18 mouse cellular contexts compared by ENCODE assay signal in the genomic region with DNA sequence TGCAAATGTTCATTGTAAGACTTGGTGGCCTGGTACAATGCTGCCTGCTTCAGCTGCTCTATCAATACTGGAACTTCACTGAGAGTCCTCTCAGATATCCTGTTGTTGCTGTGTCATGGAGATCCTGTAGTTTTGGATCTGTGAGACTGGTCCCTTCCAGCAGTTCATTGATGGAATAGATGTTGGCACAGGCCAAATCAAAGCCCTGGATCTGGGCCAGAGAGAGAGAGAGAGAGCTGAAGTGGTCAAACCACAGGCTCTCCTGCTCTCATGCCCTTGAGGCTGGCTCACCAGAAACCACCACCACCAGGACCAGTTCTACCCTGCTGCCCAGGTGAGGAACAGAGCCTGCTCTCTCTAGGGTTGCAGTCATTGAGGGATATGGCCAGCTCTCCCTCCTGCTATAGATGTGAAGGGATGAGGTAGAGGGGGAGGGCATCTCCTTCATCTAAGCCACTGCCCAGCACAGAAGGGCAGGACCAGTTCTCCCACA. TPM values are rescaled to one million over a fixed set of nuclear protein-coding genes. Genes with fewer than 3 reads are reported as not detected.
DNase-seq lines count a peak whose midpoint lies in the region; ATAC-seq and TF ChIP-seq lines count a peak whose summit lies in the region.
"Had no signal": no experiment of that assay in that cellular context is flagged by ENCODE, and none has a peak within 500 bp of the region (broad histone marks: within the 10 kb centered on the region; RNA-seq: fewer than 3 reads in every experiment).

No protein-coding gene starts in this region.

- no peak overlapping the region for H3K4me3 ChIP-seq in hindbrain, postnatal 0 days (ENCODE audit: low read length)
- H3K4me3 ChIP-seq in hindbrain, embryonic 11.5 days (ENCODE audit: low read depth, low read length): no peak overlapping the region
- H3K4me3 ChIP-seq in lung, embryonic 16.5 days (ENCODE audit: low read length): no peak overlapping the region
- H3K4me3 ChIP-seq: forebrain, embryonic 12.5 days; left cerebral cortex, adult 2 months; limb, embryonic 13.5 days had no signal

- ATAC-seq in hindbrain, postnatal 0 days: 0 out of 2 replicates have a peak, but pooled peaks have one; percentile 56
- no peak for ATAC-seq in hindbrain, embryonic 11.5 days (ENCODE audit: low FRiP score)
- 0 out of 2 replicates have a peak, but pooled peaks have one; percentile 37 for ATAC-seq in lung, embryonic 16.5 days (ENCODE audit: low read depth)

- H3K9me3 ChIP-seq in hindbrain, postnatal 0 days (ENCODE audit: low read length): no peaks in the 10 kb centered on the region
- no peaks in the 10 kb centered on the region for H3K9me3 ChIP-seq in hindbrain, embryonic 11.5 days (ENCODE audit: control insufficient read depth, low read length)
- H3K9me3 ChIP-seq in lung, embryonic 16.5 days (ENCODE audit: control insufficient read depth, low read length): no peaks in the 10 kb centered on the region
- H3K9me3 ChIP-seq: forebrain, embryonic 12.5 days; limb, embryonic 13.5 days had no signal

- no peak for TF ChIP-seq CTCF in hindbrain, postnatal 0 days (IDR thresholded peaks at IDR 0.05; ENCODE audit: low read depth)
- no peak for TF ChIP-seq CTCF in brain, embryonic 14.5 days (IDR thresholded peaks at IDR 0.05; ENCODE audit: borderline replicate concordance, extremely low read depth, insufficient read depth, insufficient read length)

- DNase-seq in adrenal gland, postnatal 14 days: peak; percentile 21
- DNase-seq in adrenal gland, postnatal 4 days (ENCODE audit: low spot score in 2 of 2): no peak
- DNase-seq in hindbrain, postnatal 0 days (ENCODE audit: low spot score): peak; percentile 57
- no peak for DNase-seq in hindbrain, embryonic 11.5 days (ENCODE audit: low spot score)
- no peak for DNase-seq in lung, postnatal 4 days
- peak; percentile 26 for DNase-seq in brain, embryonic 14.5 days (ENCODE audit: low read depth)
- no peak for DNase-seq in urinary bladder, adult 2 months (ENCODE audit: low spot score)
- DNase-seq: cerebellum, adult 9-11 months; heart, adult 18-20 months; kidney, postnatal 10 days; lung, postnatal 10 days; right cerebral cortex, adult 18-20 months; thymus, postnatal 36 days had no signal

- no peak overlapping the region for H3K4me2 ChIP-seq in hindbrain, postnatal 0 days (ENCODE audit: low read depth, low read length)
- no peak overlapping the region for H3K4me2 ChIP-seq in hindbrain, embryonic 11.5 days (replicated peaks; ENCODE audit: low read depth, low read length)
- H3K4me2 ChIP-seq in lung, embryonic 16.5 days (ENCODE audit: low read depth, low read length): no peak overlapping the region
- H3K4me2 ChIP-seq: forebrain, embryonic 12.5 days; limb, embryonic 13.5 days had no signal

- H3K27ac ChIP-seq in hindbrain, postnatal 0 days: no peak overlapping the region
- H3K27ac ChIP-seq in hindbrain, embryonic 11.5 days (ENCODE audit: low read depth, low read length): no peak overlapping the region
- H3K27ac ChIP-seq in lung, embryonic 16.5 days (ENCODE audit: low read length): no peak overlapping the region
- H3K27ac ChIP-seq: forebrain, embryonic 12.5 days; left cerebral cortex, adult 2 months; limb, embryonic 13.5 days; stomach, postnatal 0 days had no signal

- no peaks in the 10 kb centered on the region for H3K4me1 ChIP-seq in hindbrain, postnatal 0 days (ENCODE audit: insufficient read depth, low read length)
- H3K4me1 ChIP-seq in hindbrain, embryonic 11.5 days (replicated peaks; ENCODE audit: control insufficient read depth, insufficient read depth, low read length): no peaks in the 10 kb centered on the region
- peaks cover 7% of the 10 kb centered on the region for H3K4me1 ChIP-seq in lung, embryonic 16.5 days (replicated peaks; ENCODE audit: control insufficient read depth, insufficient read depth, low read length)

- 0 out of 2 replicates have a peak, but pooled peaks cover 3% of the 10 kb centered on the region for H3K36me3 ChIP-seq in hindbrain, postnatal 0 days (ENCODE audit: insufficient read depth, low read length)
- H3K36me3 ChIP-seq in hindbrain, embryonic 11.5 days (ENCODE audit: control insufficient read depth, insufficient read depth, low read length): no peaks in the 10 kb centered on the region
- H3K36me3 ChIP-seq in lung, embryonic 16.5 days (ENCODE audit: control insufficient read depth, insufficient read depth, low read length): no peaks in the 10 kb centered on the region
- H3K36me3 ChIP-seq: forebrain, embryonic 12.5 days had no signal

- no peak overlapping the region for H3K9ac ChIP-seq in hindbrain, postnatal 0 days (replicated peaks; ENCODE audit: low read length)
- no peak overlapping the region for H3K9ac ChIP-seq in hindbrain, embryonic 11.5 days (ENCODE audit: low read depth, low read length)
- H3K9ac ChIP-seq in lung, embryonic 16.5 days (ENCODE audit: low read length): no peak overlapping the region
- H3K9ac ChIP-seq: forebrain, embryonic 12.5 days; limb, embryonic 13.5 days had no signal

- TF ChIP-seq POLR2A in brain, embryonic 14.5 days (IDR thresholded peaks at IDR 0.05; ENCODE audit: borderline replicate concordance, extremely low read depth, insufficient read depth, insufficient read length, poor library complexity, severe bottlenecking): no peak

- H3K27me3 ChIP-seq in hindbrain, postnatal 0 days (ENCODE audit: insufficient read depth, low read length): no peaks in the 10 kb centered on the region
- H3K27me3 ChIP-seq in hindbrain, embryonic 11.5 days (ENCODE audit: control insufficient read depth, insufficient read depth, low read length): no peaks in the 10 kb centered on the region
- no peaks in the 10 kb centered on the region for H3K27me3 ChIP-seq in lung, embryonic 16.5 days (ENCODE audit: control insufficient read depth, insufficient read depth, low read depth, low read length)
- H3K27me3 ChIP-seq: forebrain, embryonic 12.5 days; limb, embryonic 13.5 days had no signal

RNA-seq across cellular contexts. Expression of gene Rbl2, which starts 10.7 kb away (rescaled TPM):
- 32.3 and 40.2 TPM in 2 replicates for total RNA-seq in adrenal gland, postnatal 14 days (2021)
- total RNA-seq in adrenal gland, postnatal 4 days (2021): 10 to 100 TPM; 36.9 to 37.6 TPM
- 27.4 and 30.7 TPM in 2 replicates for total RNA-seq in hindbrain, postnatal 0 days (2014; rRNA removed)
- 15.8 and 16.2 TPM in 2 replicates for polyA plus RNA-seq in hindbrain, postnatal 0 days (2015; fragmentation: Nextera tagmentation; extraction: Ambion mirVana)
- polyA plus RNA-seq in hindbrain, embryonic 11.5 days (2014; fragmentation: Nextera tagmentation; extraction: Ambion mirVana): 15.9 and 16.0 TPM in 2 replicates
- polyA plus RNA-seq in lung, embryonic 16.5 days (2015; fragmentation: Nextera tagmentation; extraction: Ambion mirVana): 20.8 TPM in 2 replicates
- polyA plus RNA-seq in brain, embryonic 14.5 days (2012; rRNA removed): 22.7 and 24.0 TPM in 2 replicates
- 29.3 and 33.2 TPM in 2 replicates for polyA plus RNA-seq in urinary bladder, adult 2 months (2012; rRNA removed)

Comparison
In these comparisons a context has a peak if more than half of its experiments do, and no peak if none do; other contexts are left out.
1. DNase-seq: peak in adrenal gland, postnatal 14 days (single experiment), hindbrain, postnatal 0 days (single experiment) and brain, embryonic 14.5 days (single experiment); none in adrenal gland, postnatal 4 days (0 of 2), hindbrain, embryonic 11.5 days (single experiment), lung, postnatal 4 days (0 of 2) and urinary bladder, adult 2 months (single experiment).